Mouse (Mus musculus) adrenal gland (tissue): Measurements from ENCODE around the gene Fam81a.

Source experiments
- intact Hi-C: fragments of 180-260 bp; cut with DNase I; formaldehyde crosslinking; loops from one replicate; pipeline ENCODE4 v1.15.1; 2025

Gene Fam81a

GRCm38 (mm10) chr9:70053411-70053810 lies 88.9 kb downstream of the Fam81a start:
- intact Hi-C loops: no loop called here

- intact Hi-C loops: no loop called here
These were observed 89.6 kb downstream of the Fam81a start for GRCm38 (mm10) chr9:70052730-70053129.

GRCm38 (mm10) chr9:70049839-70050238 lies 92.5 kb downstream of the Fam81a start:
- intact Hi-C loops: no loop called here

- intact Hi-C loops: no loop called here
These were observed 93.0 kb downstream of the Fam81a start for GRCm38 (mm10) chr9:70049416-70049783.

GRCm38 (mm10) chr9:70048751-70049415 lies 93.5 kb downstream of the Fam81a start:
- intact Hi-C loops: no loop called here

GRCm38 (mm10) chr9:70048280-70048679 lies 94.1 kb downstream of the Fam81a start:
- intact Hi-C loops: no loop called here

- intact Hi-C loops: no loop called here
These were observed 94.5 kb downstream of the Fam81a start for GRCm38 (mm10) chr9:70047839-70048238.

- intact Hi-C loops: no loop called here
These were observed 96.1 kb downstream of the Fam81a start for GRCm38 (mm10) chr9:70046255-70046654.

GRCm38 (mm10) chr9:70044865-70045264 lies 97.5 kb downstream of the Fam81a start:
- intact Hi-C loops: no loop called here

- intact Hi-C loops: no loop called here
These were observed 99.4 kb downstream of the Fam81a start for GRCm38 (mm10) chr9:70042935-70043334.

- intact Hi-C loops: no loop called here
These were observed 100.2 kb downstream of the Fam81a start for GRCm38 (mm10) chr9:70042137-70042536.

GRCm38 (mm10) chr9:70040570-70040969 lies 101.8 kb downstream of the Fam81a start:
- intact Hi-C loops: no loop called here

- intact Hi-C loops: no loop called here
These were observed 102.6 kb downstream of the Fam81a start for GRCm38 (mm10) chr9:70039597-70040385.
